Mouse (Mus musculus) small intestine, adult 2 months (tissue): ENCODE results near the gene Ccl20.

Experiments
- CTCF ChIP-seq: fragments of 200-500 bp; IDR thresholded peaks from 2 replicates; pipeline ENCODE4 v1.5.1; 2012; ENCODE audit warnings: low read depth, mild to moderate bottlenecking, control low read depth, inconsistent platforms, low read length, moderate library complexity, mixed read lengths; ENCODE audit not compliant: insufficient replicate concordance, insufficient read length; ENCODE audit errors: extremely low read depth
- POLR2A ChIP-seq: fragments of 200-500 bp; IDR thresholded peaks from 2 replicates; pipeline ENCODE4 v1.6.1; 2012; ENCODE audit warnings: low read depth, mild to moderate bottlenecking, control low read depth, inconsistent platforms, low read length, moderate library complexity

DNA sequence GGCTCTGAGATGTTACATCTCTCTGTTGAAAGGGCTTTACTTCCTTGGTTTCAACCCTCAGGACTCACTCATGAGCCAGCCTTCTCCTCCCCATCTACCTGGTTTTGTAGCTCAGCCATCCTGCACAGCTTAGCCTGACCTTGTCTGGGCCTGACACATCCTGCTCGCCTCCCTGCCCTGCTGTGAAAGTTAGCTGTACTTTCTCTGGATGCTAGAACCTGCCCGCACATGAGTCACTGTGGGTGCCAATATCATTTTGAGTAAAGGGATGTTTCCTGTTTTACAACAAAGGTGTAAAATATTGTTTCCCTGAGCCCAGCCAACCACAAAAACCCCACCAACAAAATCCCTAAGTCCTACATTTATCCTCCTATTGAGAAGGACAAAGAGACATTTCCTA is 6.6 kb downstream of the Ccl20 start:
- TF ChIP-seq CTCF (no peak), POLR2A (no peak)
